ENCODE assay signal across 9 mouse cellular contexts in the genomic region with DNA sequence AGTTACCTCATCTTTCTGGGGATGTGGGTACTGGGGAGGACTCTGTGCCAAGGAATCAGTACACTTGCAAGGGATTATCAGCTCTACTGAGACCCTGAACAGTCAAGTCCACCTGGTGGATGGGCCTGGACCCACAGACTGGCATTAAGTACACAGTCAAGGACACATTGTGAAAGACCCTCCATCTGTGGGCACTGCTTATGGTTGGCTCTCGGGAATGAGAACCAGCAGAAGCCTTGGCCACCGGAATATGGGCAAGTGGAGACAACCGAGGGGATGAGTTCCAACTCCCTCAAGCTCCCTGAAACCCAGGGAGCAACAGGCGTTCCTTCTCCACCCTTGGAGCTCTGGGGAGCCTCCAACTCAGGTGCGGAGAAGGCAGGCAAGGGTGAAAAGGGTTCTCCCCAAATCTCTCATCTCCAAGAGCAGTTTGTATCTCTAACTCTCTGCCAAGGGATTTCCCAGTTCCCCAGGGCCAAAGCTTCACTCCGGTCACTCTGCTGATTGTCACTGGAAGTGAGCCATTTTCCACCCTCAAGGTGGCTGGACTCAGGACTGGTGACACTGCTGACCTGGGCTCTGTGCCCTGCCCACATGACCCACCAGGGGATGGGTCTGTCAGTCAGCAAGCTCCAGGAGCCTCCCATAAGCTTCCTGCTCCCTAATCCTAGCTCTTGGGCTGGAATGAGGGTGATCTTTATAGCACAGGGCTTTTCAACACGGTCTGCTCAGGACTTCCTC. TPM values are rescaled to one million over a fixed set of nuclear protein-coding genes. Genes with fewer than 3 reads are reported as not detected.
DNase-seq lines count a peak whose midpoint lies in the region; ATAC-seq and TF ChIP-seq lines count a peak whose summit lies in the region.
"Had no signal": no experiment of that assay in that cellular context is flagged by ENCODE, and none has a peak within 500 bp of the region (broad histone marks: within the 10 kb centered on the region; RNA-seq: fewer than 3 reads in every experiment).

No protein-coding gene starts in this region.

- no peaks in the 10 kb centered on the region for H3K36me3 ChIP-seq in liver, embryonic 11.5 days (ENCODE audit: control insufficient read depth, insufficient read depth, low read length)
- H3K36me3 ChIP-seq in liver, embryonic 12.5 days = no peaks in the 10 kb centered on the region
- H3K36me3 ChIP-seq in heart, embryonic 16.5 days (ENCODE audit: control insufficient read depth, insufficient read depth) = no peaks in the 10 kb centered on the region
- H3K36me3 ChIP-seq in liver, embryonic 13.5 days = no peaks in the 10 kb centered on the region
- H3K36me3 ChIP-seq: midbrain, embryonic 12.5 days had no signal

- no peak for DNase-seq in liver, embryonic 11.5 days (ENCODE audit: low spot score)
- no peak for DNase-seq in liver, embryonic 13.5 days
- no peak for DNase-seq in layer of hippocampus, adult 9-10 months (ENCODE audit: low spot score)
- no peak for DNase-seq in spleen, postnatal 36 days (ENCODE audit: low spot score in 2 of 2)

- H3K27me3 ChIP-seq in liver, embryonic 11.5 days (replicated peaks; ENCODE audit: control insufficient read depth, insufficient read depth, low read length) = no peaks in the 10 kb centered on the region
- 0 out of 2 replicates have a peak, but pooled peaks cover 16% of the 10 kb centered on the region for H3K27me3 ChIP-seq in liver, embryonic 12.5 days (replicated peaks)
- H3K27me3 ChIP-seq in heart, embryonic 16.5 days (ENCODE audit: control insufficient read depth, insufficient read depth, low read length) = no peaks in the 10 kb centered on the region
- H3K27me3 ChIP-seq in liver, embryonic 13.5 days = no peaks in the 10 kb centered on the region
- H3K27me3 ChIP-seq: midbrain, embryonic 12.5 days had no signal

- no peak for ATAC-seq in liver, embryonic 11.5 days (replicated peaks; ENCODE audit: low FRiP score)
- ATAC-seq in liver, embryonic 12.5 days = no peak
- ATAC-seq in heart, embryonic 16.5 days (replicated peaks; ENCODE audit: extremely low read depth, insufficient read depth, low FRiP score) = no peak
- ATAC-seq in liver, embryonic 13.5 days (ENCODE audit: low read depth) = no peak
- ATAC-seq in frontal cortex, adult (ENCODE audit: low TSS enrichment) = no peak

- H3K9me3 ChIP-seq in liver, embryonic 11.5 days (ENCODE audit: control insufficient read depth, low read length) = no peaks in the 10 kb centered on the region
- no peaks in the 10 kb centered on the region for H3K9me3 ChIP-seq in liver, embryonic 12.5 days (replicated peaks)
- no peaks in the 10 kb centered on the region for H3K9me3 ChIP-seq in heart, embryonic 16.5 days (replicated peaks; ENCODE audit: control insufficient read depth, low read length)
- no peaks in the 10 kb centered on the region for H3K9me3 ChIP-seq in liver, embryonic 13.5 days (replicated peaks)
- H3K9me3 ChIP-seq: midbrain, embryonic 12.5 days had no signal

- no peak overlapping the region for H3K4me3 ChIP-seq in liver, embryonic 11.5 days (ENCODE audit: low read depth, low read length)
- H3K4me3 ChIP-seq in liver, embryonic 12.5 days = no peak overlapping the region
- peak overlapping the region; percentile 41 for H3K4me3 ChIP-seq in bone marrow macrophage, adult 2 months (ENCODE audit: insufficient read depth, low read length)
- peak overlapping the region; percentile 6; the same call in 1 of the 2 replicates for H3K4me3 ChIP-seq in heart, embryonic 16.5 days (ENCODE audit: low read length)
- H3K4me3 ChIP-seq in liver, embryonic 13.5 days (replicated peaks) = no peak overlapping the region
- H3K4me3 ChIP-seq: midbrain, embryonic 12.5 days had no signal

- H3K27ac ChIP-seq in liver, embryonic 11.5 days (ENCODE audit: low read depth, low read length) = no peak overlapping the region
- H3K27ac ChIP-seq in liver, embryonic 12.5 days = no peak overlapping the region
- H3K27ac ChIP-seq in bone marrow macrophage, adult 2 months (ENCODE audit: insufficient read depth, low read depth, low read length) = peak overlapping the region; percentile 85
- H3K27ac ChIP-seq in heart, embryonic 16.5 days (ENCODE audit: low read length) = peak overlapping the region; percentile 64
- no peak overlapping the region for H3K27ac ChIP-seq in liver, embryonic 13.5 days
- H3K27ac ChIP-seq: midbrain, embryonic 12.5 days had no signal

- no peak for TF ChIP-seq CTCF in bone marrow macrophage, adult 2 months (IDR thresholded peaks at IDR 0.05; ENCODE audit: low read depth, low read length)

- H3K9ac ChIP-seq in liver, embryonic 11.5 days (ENCODE audit: low read depth, low read length) = 0 out of 2 replicates have a peak overlapping the region, but pooled peaks have one; percentile 4
- H3K9ac ChIP-seq in liver, embryonic 12.5 days = no peak overlapping the region
- peak overlapping the region; percentile 35 for H3K9ac ChIP-seq in heart, embryonic 16.5 days (ENCODE audit: low read length)
- no peak overlapping the region for H3K9ac ChIP-seq in liver, embryonic 13.5 days
- H3K9ac ChIP-seq: midbrain, embryonic 12.5 days had no signal

- no peak overlapping the region for H3K4me2 ChIP-seq in liver, embryonic 11.5 days
- no peak overlapping the region; the same call in 1 of the 2 replicates for H3K4me2 ChIP-seq in liver, embryonic 12.5 days
- H3K4me2 ChIP-seq in heart, embryonic 16.5 days (ENCODE audit: low read depth, low read length) = peak overlapping the region; percentile 42
- peak overlapping the region; percentile 24 for H3K4me2 ChIP-seq in liver, embryonic 13.5 days
- H3K4me2 ChIP-seq: midbrain, embryonic 12.5 days had no signal

- TF ChIP-seq POLR2A in bone marrow macrophage, adult 2 months (IDR thresholded peaks at IDR 0.05; ENCODE audit: borderline replicate concordance, low read depth, low read length) = no peak

- WGBS in liver, embryonic 11.5 days = 77% methylated on average over 7 of the region's 7 CpGs
- WGBS in liver, embryonic 12.5 days (ENCODE audit: insufficient replicate concordance) = 76% methylated on average over 7 of the region's 7 CpGs
- 67% methylated on average over 7 of the region's 7 CpGs for WGBS in heart, embryonic 16.5 days
- 62% methylated on average over 7 of the region's 7 CpGs for WGBS in liver, embryonic 13.5 days (ENCODE audit: insufficient replicate concordance)

- peaks cover 14% of the 10 kb centered on the region for H3K4me1 ChIP-seq in liver, embryonic 11.5 days (replicated peaks; ENCODE audit: control insufficient read depth, insufficient read depth, low read length)
- H3K4me1 ChIP-seq in liver, embryonic 12.5 days = peaks cover 52% of the 10 kb centered on the region
- H3K4me1 ChIP-seq in bone marrow macrophage, adult 2 months (ENCODE audit: control insufficient read depth, insufficient read depth, low read length) = peaks cover 66% of the 10 kb centered on the region
- H3K4me1 ChIP-seq in heart, embryonic 16.5 days (ENCODE audit: control insufficient read depth, insufficient read depth, low read length) = peaks cover 28% of the 10 kb centered on the region
- H3K4me1 ChIP-seq in liver, embryonic 13.5 days (replicated peaks) = peaks cover 39% of the 10 kb centered on the region

RNA-seq across cellular contexts. Expression of gene Map3k14, which starts 5.4 kb away (rescaled TPM):
- polyA plus RNA-seq in liver, embryonic 11.5 days (2014; fragmentation: Nextera tagmentation; extraction: Ambion mirVana) = 1.1 and 1.6 TPM in 2 replicates
- polyA plus RNA-seq in liver, embryonic 12.5 days (2016; fragmentation: Nextera tagmentation; extraction: Ambion mirVana) = 0.84 and 0.93 TPM in 2 replicates
- 17.9 and 18.7 TPM in 2 replicates for polyA plus RNA-seq in bone marrow macrophage, adult 2 months (2012; ENCODE audit: insufficient read depth, insufficient read length, missing spikeins)
- 3.0 and 4.8 TPM in 2 replicates for polyA plus RNA-seq in heart, embryonic 16.5 days (2015; fragmentation: Nextera tagmentation; extraction: Ambion mirVana)
- polyA plus RNA-seq in liver, embryonic 13.5 days (2015; fragmentation: Nextera tagmentation; extraction: Ambion mirVana) = 0.42 and 0.50 TPM in 2 replicates

RNA-seq across cellular contexts. Expression of gene Spata32, which starts 43.6 kb away (rescaled TPM):
- polyA plus RNA-seq in liver, embryonic 11.5 days (2014; fragmentation: Nextera tagmentation; extraction: Ambion mirVana) = not detected in 2 replicates
- polyA plus RNA-seq in liver, embryonic 12.5 days (2016; fragmentation: Nextera tagmentation; extraction: Ambion mirVana) = not detected in 2 replicates
- polyA plus RNA-seq in bone marrow macrophage, adult 2 months (2012; ENCODE audit: insufficient read depth, insufficient read length, missing spikeins) = not detected in 2 replicates
- polyA plus RNA-seq in heart, embryonic 16.5 days (2015; fragmentation: Nextera tagmentation; extraction: Ambion mirVana) = not detected in 2 replicates
- not detected in 2 replicates for polyA plus RNA-seq in liver, embryonic 13.5 days (2015; fragmentation: Nextera tagmentation; extraction: Ambion mirVana)
- polyA plus RNA-seq: midbrain, embryonic 12.5 days had no signal

RNA-seq across cellular contexts. Expression of gene 1700023F06Rik, which starts 53.5 kb away (rescaled TPM):
- 0.15 TPM in 1 of 2 replicates, not detected in the other for polyA plus RNA-seq in liver, embryonic 11.5 days (2014; fragmentation: Nextera tagmentation; extraction: Ambion mirVana)
- 0.11 TPM in 1 of 2 replicates, not detected in the other for polyA plus RNA-seq in liver, embryonic 12.5 days (2016; fragmentation: Nextera tagmentation; extraction: Ambion mirVana)
- polyA plus RNA-seq in bone marrow macrophage, adult 2 months (2012; ENCODE audit: insufficient read depth, insufficient read length, missing spikeins) = not detected in 2 replicates
- polyA plus RNA-seq in heart, embryonic 16.5 days (2015; fragmentation: Nextera tagmentation; extraction: Ambion mirVana) = 0.17 and 0.25 TPM in 2 replicates
- not detected in 2 replicates for polyA plus RNA-seq in liver, embryonic 13.5 days (2015; fragmentation: Nextera tagmentation; extraction: Ambion mirVana)
- polyA plus RNA-seq: midbrain, embryonic 12.5 days had no signal

Comparison
In these comparisons a context has a peak if more than half of its experiments do, and no peak if none do; other contexts are left out.
1. H3K4me2 ChIP-seq: peak in heart, embryonic 16.5 days (single experiment) and liver, embryonic 13.5 days (single experiment); none in liver, embryonic 11.5 days (single experiment) and liver, embryonic 12.5 days (single experiment).
2. H3K9ac ChIP-seq: peak in liver, embryonic 11.5 days (single experiment) and heart, embryonic 16.5 days (single experiment); none in liver, embryonic 12.5 days (single experiment) and liver, embryonic 13.5 days (single experiment).
3. H3K27ac ChIP-seq: peak in bone marrow macrophage, adult 2 months (single experiment) and heart, embryonic 16.5 days (single experiment); none in liver, embryonic 11.5 days (single experiment), liver, embryonic 12.5 days (single experiment) and liver, embryonic 13.5 days (single experiment).
4. H3K4me3 ChIP-seq: peak in bone marrow macrophage, adult 2 months (single experiment) and heart, embryonic 16.5 days (single experiment); none in liver, embryonic 11.5 days (single experiment), liver, embryonic 12.5 days (single experiment) and liver, embryonic 13.5 days (single experiment).